Mouse (Mus musculus) heart, postnatal 0 days (tissue): Measurements from ENCODE around the gene 2310011J03Rik. TPM values are rescaled to one million over a fixed set of nuclear protein-coding genes. Genes with fewer than 3 reads are reported as not detected.

Experiments used
- ATAC-seq: fragments of 200-750 bp; cut with Nextera tagmentation; 2 replicates; pipeline ENCODE4 v1.8.0; 2017; ENCODE audit warnings: low read depth, moderate number of reproducible peaks, moderate library complexity; ENCODE audit not compliant: insufficient read depth
- DNase-seq: peaks from one replicate; pipeline ENCODE4 v3.0.0-alpha.2; 2016; ENCODE audit warnings: low spot score
- H3K27ac ChIP-seq: fragments of 300-500 bp; sonication (generic); 2 replicates; pipeline ENCODE4 v1.5.1; 2014; ENCODE audit warnings: low read depth, mild to moderate bottlenecking
- H3K27me3 ChIP-seq: fragments of 300-500 bp; sonication (generic); 2 replicates; pipeline ENCODE4 v1.6.1; 2014; ENCODE audit warnings: low read length, mixed read lengths; ENCODE audit not compliant: control insufficient read depth, insufficient read depth
- H3K36me3 ChIP-seq: fragments of 300-500 bp; sonication (generic); replicated peaks from 2 replicates; pipeline ENCODE4 v1.6.1; 2014; ENCODE audit warnings: low read length, mixed read lengths; ENCODE audit not compliant: control insufficient read depth, insufficient read depth
- H3K4me1 ChIP-seq: fragments of 300-500 bp; sonication (generic); 2 replicates; pipeline ENCODE4 v1.6.1; 2014; ENCODE audit warnings: antibody characterized with exemption; ENCODE audit not compliant: control insufficient read depth, insufficient read depth
- H3K4me2 ChIP-seq: fragments of 300-500 bp; sonication (generic); 2 replicates; pipeline ENCODE4 v1.6.1; 2014; ENCODE audit warnings: low read depth, mild to moderate bottlenecking, low read length, moderate library complexity
- H3K4me3 ChIP-seq: fragments of 300-500 bp; sonication (generic); 2 replicates; pipeline ENCODE4 v1.5.1; 2014; ENCODE audit warnings: low read depth, low read length
- H3K9ac ChIP-seq: fragments of 300-500 bp; sonication (generic); replicated peaks from 2 replicates; pipeline ENCODE4 v1.6.1; 2014; ENCODE audit warnings: low read depth, low read length, mixed read lengths
- H3K9me3 ChIP-seq: fragments of 300-500 bp; sonication (generic); replicated peaks from 2 replicates; pipeline ENCODE4 v1.6.1; 2016; ENCODE audit warnings: low read length; ENCODE audit not compliant: control insufficient read depth
- CTCF ChIP-seq: IDR thresholded peaks from 2 replicates; pipeline ENCODE4 v1.5.1; 2016; ENCODE audit warnings: antibody characterized with exemption, control low read depth, low read depth
- EP300 ChIP-seq: IDR thresholded peaks from 2 replicates; pipeline ENCODE4 v1.6.1; 2016; ENCODE audit warnings: antibody characterized with exemption, low read depth
- WGBS: fragments of 180-500 bp; shearing (Covaris S2); extraction: QIAGEN DNeasy Blood & Tissue Kit; methylation state at CpG from one replicate; pipeline ENCODE4 v1.1.7; 2014; 5-methylcytosine and 5-hydroxymethylcytosine counted together
- polyA plus RNA-seq: library from polyadenylated mRNA; unstranded; fragments of >200 nt; fragmentation: Nextera tagmentation; extraction: Ambion mirVana; gene quantifications from 2 replicates; pipeline ENCODE4 v1.2.1, GENCODE M21; 2015
- total RNA-seq: library from RNA; depleted of rRNA; stranded (reverse); fragments of >200 nt; gene quantifications from 2 replicates; pipeline ENCODE4 v1.2.3, GENCODE M21; 2014; ENCODE audit warnings: low replicate concordance

Gene 2310011J03Rik
- total and polyA plus RNA-seq, 2 experiments from 2014 or later, result 13.5 to 37.4 TPM

GRCm38 (mm10) chr10:80300672-80301181 is 19.6 kb downstream of the 2310011J03Rik start:
- Histone ChIP-seq H3K9ac (no peak overlapping the region), H3K4me1 (peaks cover 14% of the 10 kb centered on the region; the same call in 1 of the 2 replicates), H3K27me3 (peaks cover 70% of the 10 kb centered on the region), H3K27ac (no peak overlapping the region), H3K9me3 (no peaks in the 10 kb centered on the region), H3K36me3 (no peaks in the 10 kb centered on the region), H3K4me2 (no peak overlapping the region), H3K4me3 (no peak overlapping the region)
- DNase-seq (no peak), ATAC-seq (no peak)
- TF ChIP-seq EP300, result no peak
- WGBS, result 45% methylated on average over 11 of the region's 11 CpGs

GRCm38 (mm10) chr10:80299824-80300223 is 20.5 kb downstream of the 2310011J03Rik start:
- no peaks in the 10 kb centered on the region for H3K9me3 ChIP-seq
- ATAC-seq, result no peak

GRCm38 (mm10) chr10:80299301-80299700 is 21.0 kb downstream of the 2310011J03Rik start:
- WGBS, result 17% methylated on average over 15 of the region's 15 CpGs
- H3K27ac ChIP-seq, result no peak overlapping the region
- ATAC-seq (no peak), DNase-seq (no peak)
- H3K9me3 ChIP-seq, result no peaks in the 10 kb centered on the region
- H3K36me3 ChIP-seq, result peaks cover 6% of the 10 kb centered on the region
- no peak for TF ChIP-seq CTCF
- no peak for TF ChIP-seq EP300
- H3K4me2 ChIP-seq, result no peak overlapping the region
- H3K27me3 ChIP-seq, result peaks cover 58% of the 10 kb centered on the region
- H3K4me3 ChIP-seq, result peak overlapping the region; percentile 12
- peaks cover 14% of the 10 kb centered on the region; the same call in 1 of the 2 replicates for H3K4me1 ChIP-seq
- no peak overlapping the region for H3K9ac ChIP-seq

More at GRCm38 (mm10) chr10:80299824-80300223, 20.5 kb downstream of the 2310011J03Rik start:
- no peak overlapping the region for H3K27ac ChIP-seq
- WGBS, result 48% methylated on average over 10 of the region's 10 CpGs
- H3K4me1 ChIP-seq, result peaks cover 14% of the 10 kb centered on the region; the same call in 1 of the 2 replicates
- H3K9ac ChIP-seq, result no peak overlapping the region
- no peak overlapping the region for H3K4me2 ChIP-seq
- no peak overlapping the region for H3K4me3 ChIP-seq
- H3K36me3 ChIP-seq, result peaks cover 1% of the 10 kb centered on the region; the same call in 1 of the 2 replicates
- DNase-seq, result no peak
- TF ChIP-seq CTCF (no peak), EP300 (no peak)
- H3K27me3 ChIP-seq, result peaks cover 63% of the 10 kb centered on the region

- TF ChIP-seq CTCF, result no peak
- no peak for TF ChIP-seq EP300
- Histone ChIP-seq H3K4me1 (peaks cover 14% of the 10 kb centered on the region; the same call in 1 of the 2 replicates), H3K9me3 (no peaks in the 10 kb centered on the region), H3K4me2 (no peak overlapping the region), H3K27ac (no peak overlapping the region), H3K9ac (no peak overlapping the region), H3K36me3 (peaks cover 12% of the 10 kb centered on the region), H3K4me3 (peak overlapping the region; percentile 12), H3K27me3 (peaks cover 52% of the 10 kb centered on the region)
- ATAC-seq, result 0 out of 2 replicates have a peak, but pooled peaks have one; percentile 21
- whole genome bisulfite sequencing, result 8% methylated on average over 26 of the region's 26 CpGs
- no peak for DNase-seq
Observed at GRCm38 (mm10) chr10:80298571-80299281, 21.6 kb downstream of the 2310011J03Rik start.

GRCm38 (mm10) chr10:80297526-80298133 is 22.7 kb downstream of the 2310011J03Rik start:
- Histone ChIP-seq H3K9ac (no peak overlapping the region), H3K9me3 (no peaks in the 10 kb centered on the region), H3K36me3 (peaks cover 14% of the 10 kb centered on the region), H3K27me3 (peaks cover 47% of the 10 kb centered on the region), H3K4me3 (no peak overlapping the region), H3K4me1 (peaks cover 13% of the 10 kb centered on the region; the same call in 1 of the 2 replicates), H3K27ac (no peak overlapping the region), H3K4me2 (no peak overlapping the region)
- 51% methylated on average over 8 of the region's 8 CpGs for WGBS
- ATAC-seq, result no peak
- no peak for TF ChIP-seq CTCF
- no peak for TF ChIP-seq EP300
- no peak for DNase-seq
